Mouse (Mus musculus) adrenal gland, adult 10 weeks (tissue): Measurements from ENCODE around the gene Plin2. TPM values are rescaled to one million over a fixed set of nuclear protein-coding genes. Genes with fewer than 3 reads are reported as not detected.

Experiments used
- polyA plus RNA-seq: library from polyadenylated mRNA; stranded (reverse); fragments of 350-450 nt; fragmentation: Illumina TruSeq; extraction: RNeasy Lipid Tissue Mini Kit (QIAGEN cat#74804); gene quantifications from one replicate; pipeline ENCODE4 v1.2.3, GENCODE M21; 2014; ENCODE audit warnings: low read depth, low replicate concordance

Gene Plin2
- polyA plus RNA-seq = 72.4 TPM

GRCm38 (mm10) chr4:86669780-86670201 is at the start of gene Plin2:
TSS of gene Plin2 (minus strand) at chr4:86670060.

GRCm38 (mm10) chr4:86611524-86612288 is 58.2 kb downstream of the Plin2 start, which contains the start of gene Haus6:
TSS of gene Haus6 (minus strand) at chr4:86612055.

Other genes starting within 250 kb of the Plin2 start
- gene Saxo1, start 111.7 kb downstream of the Plin2 start, polyA plus RNA-seq = not detected
- 143 TPM for gene Rraga, start 94.4 kb downstream of the Plin2 start, polyA plus RNA-seq
- 20.4 TPM for gene Haus6, start 58.0 kb downstream of the Plin2 start, polyA plus RNA-seq
- gene Dennd4c, start 78.5 kb upstream of the Plin2 start, polyA plus RNA-seq = 96.9 TPM
- gene Rps6, start 187.4 kb upstream of the Plin2 start, polyA plus RNA-seq = 686 TPM
- 18.5 TPM for gene Acer2, start 204.3 kb upstream of the Plin2 start, polyA plus RNA-seq